Mouse (Mus musculus): ENCODE measurements at regions not wholly inside any gene's neighbourhood (a gene's known extent, or its start where the extent isn't known, plus 50 kb on each side); places are given as distances from the start of the nearest gene placed in this dataset.

GRCm38 (mm10) chr3:76014766-76015165, 58.0 kb upstream of the Golim4 start:
- no peak for DNase-seq (ENCODE audit: low spot score)

- peak; percentile 7 for DNase-seq (ENCODE audit: low spot score)
Measured at GRCm38 (mm10) chr3:76008564-76009183, 51.9 kb upstream of the Golim4 start.
